Mouse (Mus musculus) liver, embryonic 16.5 days (tissue): ENCODE data around the gene Rgl1. TPM values are rescaled to one million over a fixed set of nuclear protein-coding genes. Genes with fewer than 3 reads are reported as not detected.

ENCODE experiments used
- ATAC-seq: fragments of 200-750 bp; cut with Nextera tagmentation; 2 replicates; pipeline ENCODE4 v1.8.0; 2017; ENCODE audit warnings: low read depth, mild to moderate bottlenecking, moderate number of reproducible peaks, moderate library complexity
- H3K27ac ChIP-seq: fragments of 300-500 bp; sonication (generic); 2 replicates; pipeline ENCODE4 v1.5.1; 2014; ENCODE audit warnings: mild to moderate bottlenecking, low read length
- H3K27me3 ChIP-seq: fragments of 300-500 bp; sonication (generic); 2 replicates; pipeline ENCODE4 v1.6.1; 2014; ENCODE audit warnings: low read depth, low read length, mixed read lengths; ENCODE audit not compliant: control insufficient read depth, insufficient read depth
- H3K36me3 ChIP-seq: fragments of 300-500 bp; sonication (generic); 2 replicates; pipeline ENCODE4 v1.6.1; 2014; ENCODE audit warnings: mild to moderate bottlenecking; ENCODE audit not compliant: control insufficient read depth, insufficient read depth
- H3K4me1 ChIP-seq: fragments of 300-500 bp; sonication (generic); 2 replicates; pipeline ENCODE4 v1.6.1; 2014; ENCODE audit warnings: low read depth, low read length, mixed read lengths; ENCODE audit not compliant: control insufficient read depth
- H3K4me2 ChIP-seq: fragments of 300-500 bp; sonication (generic); 2 replicates; pipeline ENCODE4 v1.6.1; 2014; ENCODE audit warnings: low read depth, low read length, mixed read lengths
- H3K4me3 ChIP-seq: fragments of 300-500 bp; sonication (generic); 2 replicates; pipeline ENCODE4 v1.5.1; 2014; ENCODE audit warnings: low read depth, mild to moderate bottlenecking, low read length
- H3K9ac ChIP-seq: fragments of 300-500 bp; sonication (generic); 2 replicates; pipeline ENCODE4 v1.6.1; 2014; ENCODE audit warnings: low read depth, low read length
- H3K9me3 ChIP-seq: fragments of 300-500 bp; sonication (generic); replicated peaks from 2 replicates; pipeline ENCODE4 v1.6.1; 2016; ENCODE audit warnings: low read length; ENCODE audit not compliant: control insufficient read depth
- whole genome bisulfite sequencing: fragments of 180-500 bp; shearing (Covaris S2); extraction: QIAGEN DNeasy Blood & Tissue Kit; methylation state at CpG from one replicate; pipeline ENCODE4 v1.1.7; 2014; ENCODE audit not compliant: insufficient replicate concordance; 5-methylcytosine and 5-hydroxymethylcytosine counted together
- polyA plus RNA-seq: library from polyadenylated mRNA; unstranded; fragments of >200 nt; fragmentation: Nextera tagmentation; extraction: Ambion mirVana; gene quantifications from 2 replicates; pipeline ENCODE4 v1.2.1, GENCODE M21; 2015

Rgl1 gene
- polyA plus RNA-seq, 1 experiment from 2014 or later, result 14.2 TPM

DNA sequence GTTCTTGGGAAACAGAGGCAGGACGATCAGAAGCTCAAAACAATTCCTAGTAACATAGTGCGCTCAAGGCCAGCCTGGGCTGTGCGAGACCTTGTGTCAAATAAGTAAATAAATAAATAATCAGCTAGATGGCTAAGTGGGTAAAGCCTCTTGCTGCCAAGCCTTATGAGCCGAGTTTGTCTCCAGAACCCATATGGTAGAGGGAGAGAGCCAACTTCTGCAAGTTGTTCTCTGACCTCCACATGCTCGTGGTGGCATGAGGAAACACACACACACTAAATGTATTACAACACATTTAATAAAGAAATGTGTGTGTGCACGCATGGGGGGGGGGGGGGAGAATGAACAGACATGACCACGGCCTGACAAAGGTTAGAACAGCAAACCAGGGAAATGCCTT lies 126.8 kb downstream of the Rgl1 start:
- no peak overlapping the region for H3K27ac ChIP-seq
- H3K27me3 ChIP-seq, result no peaks in the 10 kb centered on the region
- no peaks in the 10 kb centered on the region for H3K9me3 ChIP-seq
- no peak overlapping the region for H3K9ac ChIP-seq
- H3K36me3 ChIP-seq, result no peaks in the 10 kb centered on the region
- no peak overlapping the region for H3K4me3 ChIP-seq
- no peaks in the 10 kb centered on the region for H3K4me1 ChIP-seq
- ATAC-seq, result no peak
- WGBS, result 63% methylated on average over 7 of the region's 7 CpGs
- no peak overlapping the region for H3K4me2 ChIP-seq

- Histone ChIP-seq H3K4me1 (no peaks in the 10 kb centered on the region), H3K9ac (no peak overlapping the region), H3K36me3 (no peaks in the 10 kb centered on the region), H3K9me3 (no peaks in the 10 kb centered on the region; the same call in 1 of the 2 replicates), H3K27me3 (no peaks in the 10 kb centered on the region), H3K4me2 (no peak overlapping the region), H3K27ac (no peak overlapping the region), H3K4me3 (no peak overlapping the region)
- WGBS, result 52% methylated on average over 5 of the region's 5 CpGs
- ATAC-seq, result no peak
Observed at GRCm38 (mm10) chr1:152634638-152635037, 131.5 kb downstream of the Rgl1 start.

DNA sequence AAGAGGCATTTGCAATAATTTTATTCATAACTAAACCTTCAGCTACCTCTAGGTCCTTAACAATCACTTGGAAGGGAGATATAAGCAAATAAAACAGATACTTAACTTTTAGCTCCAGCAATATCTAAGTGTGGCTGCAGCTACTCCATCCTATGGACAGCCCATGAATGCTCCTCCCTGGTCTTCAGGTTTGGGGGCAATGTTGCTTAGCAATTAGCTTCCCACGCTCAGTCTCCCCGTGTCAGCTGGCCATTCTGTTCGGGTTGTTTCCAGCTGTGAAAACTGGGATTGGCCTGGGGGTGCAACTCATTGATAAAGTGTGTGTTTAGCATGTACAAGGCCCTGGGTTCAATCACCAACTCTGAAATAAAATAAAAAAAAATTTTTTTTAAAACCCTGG lies 136.4 kb downstream of the Rgl1 start:
- peaks cover 20% of the 10 kb centered on the region for H3K27me3 ChIP-seq
- 63% methylated on average over 3 of the region's 3 CpGs for WGBS

GRCm38 (mm10) chr1:152625651-152626050 lies 140.5 kb downstream of the Rgl1 start:
- H3K4me2 ChIP-seq, result peak overlapping the region; percentile 57
- H3K4me3 ChIP-seq, result no peak overlapping the region
- H3K4me1 ChIP-seq, result peaks cover 6% of the 10 kb centered on the region
- H3K9ac ChIP-seq, result no peak overlapping the region
- no peak overlapping the region for H3K27ac ChIP-seq
- no peaks in the 10 kb centered on the region for H3K9me3 ChIP-seq
- no peaks in the 10 kb centered on the region for H3K36me3 ChIP-seq
- ATAC-seq, result no peak
- H3K27me3 ChIP-seq, result peaks cover 38% of the 10 kb centered on the region

More for the DNA sequence above, 136.4 kb downstream of the Rgl1 start:
- no peaks in the 10 kb centered on the region; the same call in 1 of the 2 replicates for H3K4me1 ChIP-seq
- H3K9ac ChIP-seq, result no peak overlapping the region
- H3K27ac ChIP-seq, result no peak overlapping the region
- H3K4me2 ChIP-seq, result no peak overlapping the region
- H3K4me3 ChIP-seq, result no peak overlapping the region
- no peaks in the 10 kb centered on the region; the same call in 1 of the 2 replicates for H3K9me3 ChIP-seq
- no peak for ATAC-seq
- no peaks in the 10 kb centered on the region for H3K36me3 ChIP-seq

GRCm38 (mm10) chr1:152624644-152625454 lies 141.3 kb downstream of the Rgl1 start:
- Histone ChIP-seq H3K27ac (peak overlapping the region; percentile 45; the same call in 1 of the 2 replicates), H3K4me2 (peak overlapping the region; percentile 57), H3K4me1 (peaks cover 6% of the 10 kb centered on the region), H3K9me3 (no peaks in the 10 kb centered on the region), H3K9ac (peak overlapping the region; percentile 43), H3K27me3 (peaks cover 38% of the 10 kb centered on the region), H3K4me3 (peak overlapping the region; percentile 56), H3K36me3 (no peaks in the 10 kb centered on the region)
- ATAC-seq, result peak; percentile 63
- under 1% methylated on average over 61 of the region's 61 CpGs for WGBS

- Histone ChIP-seq H3K9ac (peak overlapping the region; percentile 16), H3K4me1 (peaks cover 6% of the 10 kb centered on the region), H3K4me2 (peak overlapping the region; percentile 57), H3K27ac (peak overlapping the region; percentile 14; the same call in 1 of the 2 replicates), H3K27me3 (peaks cover 38% of the 10 kb centered on the region), H3K9me3 (peaks cover under 1% of the 10 kb centered on the region; the same call in 1 of the 2 replicates), H3K36me3 (no peaks in the 10 kb centered on the region), H3K4me3 (peak overlapping the region; percentile 38)
- 31% methylated on average over 12 of the region's 12 CpGs for WGBS
- ATAC-seq, result no peak
Observed at GRCm38 (mm10) chr1:152623375-152624270, 142.5 kb downstream of the Rgl1 start.

GRCm38 (mm10) chr1:152622765-152623211 lies 143.4 kb downstream of the Rgl1 start:
- no peak overlapping the region for H3K27ac ChIP-seq

GRCm38 (mm10) chr1:152621624-152622023 lies 144.5 kb downstream of the Rgl1 start:
- Histone ChIP-seq H3K27ac (no peak overlapping the region), H3K9me3 (peaks cover 3% of the 10 kb centered on the region; the same call in 1 of the 2 replicates), H3K4me3 (no peak overlapping the region), H3K9ac (no peak overlapping the region), H3K4me2 (no peak overlapping the region), H3K27me3 (peaks cover 35% of the 10 kb centered on the region), H3K36me3 (no peaks in the 10 kb centered on the region), H3K4me1 (peaks cover 21% of the 10 kb centered on the region)
- ATAC-seq, result no peak
- WGBS, result 71% methylated on average over 4 of the region's 4 CpGs

More at GRCm38 (mm10) chr1:152622765-152623211, 143.4 kb downstream of the Rgl1 start:
- peaks cover 3% of the 10 kb centered on the region; the same call in 1 of the 2 replicates for H3K9me3 ChIP-seq
- whole genome bisulfite sequencing, result 45% methylated on average over 9 of the region's 9 CpGs
- no peak overlapping the region for H3K9ac ChIP-seq
- peak; percentile 25; the same call in 1 of the 2 replicates for ATAC-seq
- H3K4me1 ChIP-seq, result peaks cover 9% of the 10 kb centered on the region
- H3K4me2 ChIP-seq, result peak overlapping the region; percentile 4; the same call in 1 of the 2 replicates
- no peak overlapping the region for H3K4me3 ChIP-seq
- no peaks in the 10 kb centered on the region for H3K36me3 ChIP-seq
- peaks cover 38% of the 10 kb centered on the region for H3K27me3 ChIP-seq
